Mouse (Mus musculus) kidney, adult 11 months (tissue): ENCODE measurements around the gene Aldh5a1.
"Not testable (repeated sequence)": the region's sequence is repeated elsewhere in the genome, so short reads cannot be mapped to it uniquely, and the experiment has no call there.

Source experiments
- DNase-seq: peaks from one replicate; pipeline ENCODE4 v3.0.0; 2022

Gene Aldh5a1

DNA sequence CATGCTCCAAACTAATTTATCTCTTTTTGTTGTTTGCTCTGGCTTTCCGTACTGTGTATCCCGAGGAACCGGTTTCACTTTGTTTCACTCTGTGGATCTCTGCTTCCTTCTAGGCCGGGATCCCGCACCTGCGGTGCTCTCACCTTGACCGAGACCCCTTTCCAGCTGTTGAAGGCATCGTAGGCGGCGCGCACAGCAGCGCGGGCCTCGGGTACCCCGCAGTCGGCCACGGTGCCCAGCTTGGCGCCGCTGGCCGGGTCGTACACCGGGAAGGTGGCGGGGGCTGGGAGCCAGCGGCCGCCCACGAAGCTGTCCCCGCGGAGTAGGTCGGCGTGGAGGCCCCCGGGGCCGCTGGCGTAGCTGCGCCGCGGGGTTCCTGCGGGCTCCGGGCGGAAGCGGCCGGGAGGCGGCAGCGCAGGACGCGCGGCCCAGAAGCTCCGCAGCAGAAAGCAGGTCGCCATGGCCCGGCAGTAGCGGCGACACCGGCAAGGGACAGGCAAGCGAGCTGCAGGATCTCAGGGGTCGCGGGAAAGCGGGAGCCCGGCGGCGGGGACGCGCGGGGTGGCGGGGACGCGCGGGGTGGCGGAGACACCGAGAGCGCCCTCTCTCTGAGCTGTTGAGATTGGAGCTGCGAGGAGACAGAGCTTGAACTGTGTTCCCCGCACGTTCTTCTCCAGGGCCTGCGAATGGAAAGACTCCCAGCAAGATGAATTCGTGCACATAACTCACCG is at the start of gene Aldh5a1:
Gene Aldh5a1 (minus strand): TSS at position 554 of the 731 bp plus-strand sequence.
- DNase-seq: peak; percentile 63

DNA sequence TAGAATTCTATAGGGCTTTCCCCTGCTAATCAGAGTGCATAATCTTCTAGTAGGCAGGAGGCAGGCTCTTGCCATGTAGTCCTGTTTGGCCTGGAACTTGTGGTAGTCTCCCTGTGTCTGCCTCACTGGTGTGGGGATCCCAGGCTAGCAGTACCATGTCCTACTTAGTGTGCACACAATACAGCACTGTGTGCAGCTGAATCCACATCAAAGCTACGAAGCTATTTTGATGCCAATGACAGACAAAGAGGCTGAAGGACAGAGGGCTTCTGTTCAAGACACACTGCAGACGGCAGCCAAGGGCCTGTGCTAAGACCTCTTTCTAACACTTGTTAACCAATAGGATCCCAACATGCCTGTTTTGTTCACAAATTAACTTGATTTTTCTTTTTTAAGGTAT is 48.0 kb upstream of the Aldh5a1 start:
- DNase-seq: no peak

DNA sequence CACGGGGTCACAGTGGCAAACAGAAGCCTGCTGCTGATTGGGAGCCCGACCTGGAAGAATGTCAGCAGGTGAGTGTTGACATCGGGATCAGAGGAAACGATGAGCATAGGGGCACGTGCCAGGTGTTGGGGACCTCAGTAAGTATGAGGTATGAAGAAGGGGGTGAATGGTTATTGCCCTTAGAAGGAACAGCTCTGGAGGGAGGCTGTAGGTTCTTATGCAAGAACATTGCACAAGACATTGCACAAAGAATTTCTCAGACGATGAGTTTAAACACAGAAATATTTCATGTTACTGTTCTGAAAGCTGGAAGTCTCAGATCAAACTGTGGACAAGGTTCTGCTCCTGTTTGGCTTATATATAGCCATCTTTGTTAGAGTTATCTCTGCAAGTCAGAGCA is 43.6 kb upstream of the Aldh5a1 start:
- DNase-seq: no peak

DNA sequence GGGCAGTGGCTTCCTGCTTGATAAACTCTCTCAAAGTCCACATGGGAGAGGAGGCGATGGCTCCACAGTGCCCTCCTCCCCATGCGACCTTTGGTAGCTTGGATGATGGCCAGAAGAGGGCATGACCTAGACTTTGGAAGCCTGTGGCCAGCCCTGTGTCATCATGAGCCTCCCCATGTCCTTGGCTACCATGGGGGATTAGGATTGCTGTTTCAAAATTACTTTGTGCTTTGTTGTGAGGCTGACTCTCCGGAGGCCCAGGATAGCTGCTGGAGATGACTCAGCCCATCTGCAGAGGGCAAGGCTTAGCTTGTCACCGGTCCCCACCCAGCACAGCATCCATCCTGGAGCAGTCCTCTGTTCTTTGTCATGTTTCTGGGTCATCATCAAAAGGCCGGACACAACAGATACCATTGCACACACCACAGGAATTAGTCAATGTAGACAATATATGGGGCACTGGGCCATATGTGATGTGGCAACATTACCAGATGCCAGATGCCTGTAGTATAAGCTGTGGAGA is 40.4 kb upstream of the Aldh5a1 start:
- peak; percentile 86 for DNase-seq

DNA sequence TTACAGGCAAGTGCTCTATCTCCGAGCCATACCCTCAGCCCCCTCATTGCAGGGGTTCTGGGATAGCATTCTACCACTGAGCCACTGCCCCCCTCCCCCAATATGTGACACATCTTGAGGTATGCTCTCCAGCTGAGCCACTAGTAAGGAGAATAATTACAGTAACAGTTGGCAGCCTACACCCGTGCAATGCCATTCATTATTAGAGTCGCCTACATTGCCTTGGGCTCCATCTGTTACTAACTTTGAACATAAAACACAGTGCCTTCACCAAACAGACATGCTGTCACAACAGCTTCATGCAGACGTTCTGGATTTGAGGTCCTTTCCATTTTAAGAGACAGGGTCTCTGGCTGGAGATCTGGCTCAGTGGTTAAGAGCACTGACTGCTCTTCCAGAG is 38.9 kb upstream of the Aldh5a1 start:
- no peak for DNase-seq

DNA sequence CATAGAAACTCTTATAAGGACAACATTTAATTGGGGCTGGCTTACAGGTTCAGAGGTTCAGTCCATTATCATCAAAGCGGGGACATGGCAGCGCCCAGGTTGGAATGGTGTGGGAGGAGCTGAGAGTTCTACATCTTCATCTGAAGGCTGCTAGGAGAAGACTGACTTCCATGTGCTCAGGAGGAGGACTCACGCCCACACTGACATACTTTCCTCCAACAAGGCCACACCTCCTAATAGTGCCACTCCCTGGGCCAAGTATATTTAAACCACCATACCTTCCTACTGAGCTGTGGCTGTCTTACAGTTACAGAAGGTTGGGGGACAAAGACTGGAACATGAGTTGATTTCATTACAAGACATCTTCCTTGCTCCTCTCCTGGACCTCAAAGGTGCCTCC is 34.3 kb upstream of the Aldh5a1 start:
- not testable (repeated sequence) for DNase-seq

DNA sequence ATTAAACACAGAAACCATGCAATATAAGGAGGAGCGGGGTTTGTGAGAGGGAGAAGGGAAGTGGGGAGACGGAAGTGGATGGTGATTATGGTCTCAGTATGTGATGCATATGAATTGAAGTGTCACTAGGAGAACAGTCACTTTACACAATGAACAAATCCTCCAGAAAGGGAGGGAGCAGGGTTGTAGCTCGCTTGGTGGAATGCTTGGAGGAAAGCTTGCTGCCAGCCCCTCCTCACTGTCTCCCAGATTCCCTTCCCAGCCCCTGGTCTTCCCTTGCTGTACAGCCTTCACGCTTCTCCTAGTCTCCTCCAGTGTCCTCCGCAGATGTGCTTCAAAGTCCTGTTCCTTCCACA is 28.4 kb upstream of the Aldh5a1 start:
- DNase-seq: no peak

DNA sequence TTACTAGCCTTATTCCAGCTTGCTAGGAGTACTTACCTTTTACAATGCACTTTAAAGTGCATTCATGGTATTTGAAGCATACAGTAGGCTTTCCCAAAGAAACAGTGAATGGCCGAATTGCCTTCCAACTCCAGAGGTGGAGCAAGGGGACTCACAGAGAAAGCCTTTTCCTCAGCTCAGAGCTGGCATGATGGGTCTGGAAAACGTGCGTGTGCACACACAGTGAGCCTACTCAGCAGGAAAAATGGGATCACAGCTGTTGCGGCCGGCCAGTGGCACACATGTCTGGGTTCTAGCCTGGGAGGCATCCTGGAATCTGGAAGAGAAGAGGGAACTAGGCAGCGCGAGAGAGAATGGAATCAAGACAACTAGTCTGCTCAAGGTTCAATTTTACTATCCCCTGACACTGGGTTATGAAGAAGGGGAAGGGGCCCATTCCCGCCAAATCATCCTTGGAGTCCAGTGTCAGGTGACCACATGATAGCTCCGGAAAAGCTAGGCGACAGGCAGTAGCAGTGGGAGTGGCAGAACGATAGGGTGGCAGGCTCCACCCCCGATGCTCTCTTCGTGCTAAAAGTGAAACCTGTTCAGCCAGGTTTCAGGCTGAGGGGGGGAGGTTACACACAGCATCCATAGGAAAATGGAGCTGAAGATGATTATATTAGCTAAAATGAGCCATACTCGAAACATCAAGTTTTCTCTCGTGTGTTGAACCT is 27.8 kb upstream of the Aldh5a1 start:
- DNase-seq: no peak

DNA sequence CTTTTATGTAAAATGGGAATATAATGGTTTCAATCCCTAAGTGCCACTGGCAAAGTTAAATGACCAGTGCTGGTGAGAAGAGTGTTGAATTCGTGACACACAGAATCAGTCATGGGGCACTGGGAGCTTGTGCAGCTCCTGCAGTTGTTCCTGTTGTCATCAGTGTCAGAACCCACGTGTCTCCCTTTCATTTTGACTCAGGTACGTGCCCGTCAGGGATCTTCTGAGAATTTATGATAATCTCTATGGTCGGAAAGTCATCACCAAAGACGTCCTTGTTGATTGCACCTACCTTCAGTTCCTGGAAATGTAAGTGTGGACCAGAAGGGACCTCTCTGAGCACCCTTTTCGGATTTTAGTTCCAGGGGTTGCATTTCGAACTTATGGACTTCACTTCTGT is 24.7 kb upstream of the Aldh5a1 start:
- no peak for DNase-seq

DNA sequence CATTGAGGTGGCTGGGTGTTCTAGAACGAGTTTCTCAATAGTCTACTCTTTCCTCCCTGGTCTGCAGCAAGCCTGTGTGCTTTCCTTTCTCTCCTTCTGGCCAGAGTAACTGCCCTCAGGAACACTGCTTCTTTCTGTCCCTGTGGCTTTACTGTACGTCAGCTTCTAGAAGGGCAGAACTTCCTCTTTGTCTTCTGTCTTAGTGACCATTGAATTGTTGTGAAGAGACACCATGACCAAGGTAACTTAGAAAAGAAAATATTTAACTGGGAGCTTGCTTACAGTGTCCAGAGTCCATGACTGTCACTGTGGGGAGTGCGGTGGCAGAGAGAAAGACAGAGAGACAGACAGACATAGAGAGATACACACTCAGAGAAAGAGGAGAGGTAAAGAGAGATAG is 22.6 kb upstream of the Aldh5a1 start:
- peak; percentile 28 for DNase-seq

DNA sequence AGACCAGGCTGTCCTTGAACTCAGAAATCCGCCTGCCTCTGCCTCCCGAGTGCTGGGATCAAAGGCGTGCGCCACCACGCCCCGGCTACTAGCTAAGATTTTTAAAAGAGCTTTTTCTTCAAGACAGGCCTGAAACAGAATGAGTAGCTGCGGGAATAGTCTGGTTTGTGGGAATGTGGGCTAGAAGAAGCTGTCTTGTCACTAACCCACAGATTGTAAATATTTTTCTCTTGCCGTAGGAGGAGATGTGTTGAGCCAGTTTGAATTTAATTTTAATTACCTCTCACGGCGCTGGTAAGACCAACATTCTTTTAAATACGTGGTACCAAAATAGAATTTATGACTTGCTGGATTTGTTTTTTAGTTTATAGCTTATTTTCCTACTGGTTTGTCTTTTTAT is 21.2 kb upstream of the Aldh5a1 start:
- DNase-seq: no peak

DNA sequence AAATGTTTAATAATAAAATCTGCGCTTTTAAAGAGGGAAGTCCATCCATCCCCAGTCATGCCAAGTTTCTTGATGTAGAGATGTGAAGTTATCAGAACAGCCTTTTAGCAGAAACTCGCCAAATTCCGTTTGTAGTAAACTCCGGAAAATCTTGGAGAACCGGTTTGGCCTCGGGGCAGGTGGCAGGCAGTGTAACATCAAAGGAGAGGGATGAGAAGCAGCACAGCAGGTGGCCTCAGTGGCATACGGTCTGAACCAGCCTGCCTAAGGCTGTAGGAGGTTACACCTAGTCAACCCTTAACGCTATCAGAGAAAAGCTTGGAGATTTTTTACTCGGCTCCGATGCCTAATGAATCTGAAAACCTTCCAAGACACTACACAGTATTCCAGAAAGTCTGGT is 18.0 kb upstream of the Aldh5a1 start:
- no peak for DNase-seq

DNA sequence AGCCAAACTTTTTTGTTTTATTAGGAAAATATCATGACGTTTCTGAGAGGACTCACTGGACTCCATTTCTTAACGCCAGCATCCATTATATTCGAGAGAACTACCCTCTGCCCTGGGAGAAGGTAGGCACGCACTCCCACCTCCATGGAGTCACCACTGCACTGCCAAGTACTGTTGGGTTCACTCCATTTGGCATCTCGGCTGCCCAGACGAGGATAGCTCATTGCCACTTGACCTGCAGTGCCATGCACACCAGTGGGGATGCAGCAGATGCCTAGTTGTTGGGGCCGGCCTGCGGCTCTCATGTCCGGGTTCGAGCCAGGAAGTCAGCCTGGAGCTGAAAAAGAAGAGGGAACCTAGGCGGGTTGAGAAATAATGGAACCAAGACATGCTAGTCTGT is 17.6 kb upstream of the Aldh5a1 start:
- DNase-seq: no peak

DNA sequence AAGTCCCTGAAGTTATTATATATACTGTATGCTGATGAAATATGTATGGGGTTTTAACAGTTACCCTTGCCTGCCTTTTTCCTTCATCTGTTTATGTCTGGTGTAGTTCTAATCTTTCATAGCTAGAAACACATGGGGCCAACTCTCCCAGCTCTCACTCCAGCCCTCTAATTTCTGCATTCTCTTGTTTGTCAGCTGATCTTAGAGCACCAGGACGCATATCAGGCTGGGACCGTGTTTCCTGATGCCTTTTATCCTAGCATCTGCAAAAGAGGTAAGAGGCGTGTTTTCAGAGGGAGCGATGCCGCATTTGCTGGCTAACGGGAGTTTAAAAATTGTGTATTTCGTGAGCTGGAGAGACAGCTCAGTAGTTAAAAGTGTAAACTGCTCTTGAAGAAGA is 15.2 kb upstream of the Aldh5a1 start:
- DNase-seq: no peak

DNA sequence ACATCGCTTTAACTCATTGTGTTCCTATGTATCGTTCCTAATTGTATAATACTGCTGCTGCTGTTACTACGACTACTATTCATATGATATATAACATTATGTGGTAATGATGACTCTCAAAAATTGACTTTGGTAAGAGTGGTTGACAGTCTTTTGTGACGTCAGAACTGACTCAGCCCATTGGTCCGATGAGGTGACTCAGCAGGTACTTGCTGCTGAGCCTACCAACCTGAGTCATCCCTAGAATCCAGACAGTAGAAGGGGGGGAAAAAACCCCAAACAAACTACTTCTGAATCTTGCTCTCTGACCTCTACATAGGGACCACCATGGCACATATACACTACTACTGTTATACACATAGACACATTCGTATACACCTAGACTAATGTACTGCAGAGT is 11.4 kb upstream of the Aldh5a1 start:
- DNase-seq: no peak

DNA sequence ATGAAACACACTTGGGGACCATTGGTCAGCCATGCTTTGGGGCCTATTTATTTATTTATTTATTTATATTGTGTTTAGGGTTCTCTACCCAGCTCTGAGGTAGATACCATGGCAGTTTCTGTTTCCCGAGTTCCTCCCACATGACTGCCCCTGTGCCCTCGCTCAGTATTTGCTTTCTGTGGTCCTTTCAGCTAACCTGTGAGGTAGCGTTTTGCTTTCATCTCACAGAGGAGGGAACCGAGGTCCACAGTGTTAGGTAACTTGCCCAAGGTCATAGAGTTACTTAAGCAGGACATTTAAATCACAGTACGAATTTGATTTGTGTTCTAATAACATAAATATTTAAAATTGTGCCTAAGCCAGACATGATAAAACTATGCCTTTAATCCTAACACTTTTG is 9.7 kb upstream of the Aldh5a1 start:
- DNase-seq: no peak

DNA sequence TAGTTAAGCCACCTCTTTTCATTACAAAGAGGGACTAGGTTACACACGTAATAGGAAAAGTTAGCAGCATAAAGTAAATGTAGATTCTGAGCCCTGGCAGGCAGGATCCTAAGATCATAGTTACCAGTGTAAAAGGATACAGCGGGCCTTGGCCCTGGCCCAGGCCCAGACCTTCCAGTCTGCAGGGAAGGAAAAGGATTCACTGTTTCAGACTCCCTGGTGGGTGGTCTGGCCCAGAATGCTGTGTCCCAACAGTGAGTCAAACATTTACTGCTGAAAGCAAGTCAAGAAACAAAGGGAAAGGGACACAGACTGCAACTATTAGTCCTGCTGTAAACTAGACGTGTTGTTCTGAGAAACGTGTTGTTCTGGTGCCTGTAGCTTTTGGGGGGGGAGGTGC is 8.1 kb upstream of the Aldh5a1 start:
- DNase-seq: no peak

DNA sequence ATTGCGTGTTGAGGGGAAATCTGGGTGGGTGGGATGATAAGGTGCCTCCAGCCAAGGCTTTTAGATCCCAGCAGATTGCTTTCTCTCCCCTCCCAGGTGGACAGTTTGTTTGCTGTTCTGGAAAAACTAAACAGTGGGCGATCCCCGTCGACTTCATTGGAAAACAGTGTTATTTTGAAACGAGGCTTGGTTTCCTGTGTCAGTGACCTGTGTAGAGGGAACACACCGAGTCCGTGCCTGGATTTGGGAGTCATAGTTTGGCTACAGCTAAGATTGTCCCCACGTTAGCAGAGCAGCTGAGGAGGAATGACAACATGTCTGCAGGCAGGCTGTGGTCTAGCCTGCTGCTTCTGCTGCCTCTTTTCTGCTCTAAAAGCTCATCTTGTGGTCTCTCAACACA is 5.8 kb upstream of the Aldh5a1 start:
- DNase-seq: no peak

DNA sequence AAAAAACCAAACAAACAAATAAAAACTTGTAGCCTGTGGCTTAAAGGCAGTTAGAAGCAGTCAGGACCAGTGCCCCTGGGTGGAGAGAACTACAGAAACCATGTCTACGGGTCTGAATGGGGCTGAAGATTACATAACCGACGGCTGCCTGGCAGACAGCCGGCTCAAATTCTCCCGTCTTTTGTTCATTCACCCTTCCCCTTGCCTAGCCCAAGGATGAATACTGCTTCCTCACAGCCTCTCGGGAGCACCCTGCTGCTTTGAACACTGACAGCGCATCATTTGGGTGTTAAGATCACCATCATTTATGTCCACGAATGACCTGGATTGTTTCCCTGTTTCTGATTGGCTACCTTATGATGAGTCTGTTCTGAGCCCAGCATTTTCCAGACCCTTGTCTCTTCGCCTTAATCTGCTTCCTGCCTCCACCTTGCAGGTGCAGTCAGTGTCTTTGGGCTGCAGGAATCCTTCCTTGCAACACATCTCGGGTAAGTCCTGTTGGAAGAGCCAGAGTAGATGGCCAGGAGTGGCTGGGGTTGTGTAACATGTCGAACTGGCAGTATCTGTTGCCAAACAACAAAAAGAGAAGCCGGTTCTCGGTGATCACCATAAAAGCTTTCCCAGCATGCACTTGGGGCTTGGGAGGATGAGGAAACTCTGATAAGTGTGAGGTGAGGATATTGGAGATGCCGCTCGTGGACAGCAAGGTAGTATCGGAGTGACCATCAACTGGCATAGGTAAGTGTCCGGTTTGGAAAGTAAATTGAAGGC is 5.2 kb upstream of the Aldh5a1 start, which contains the start of gene Gpld1:
Gene Gpld1 (plus strand): TSS at position 641 of the 771 bp plus-strand sequence.
- no peak for DNase-seq

DNA sequence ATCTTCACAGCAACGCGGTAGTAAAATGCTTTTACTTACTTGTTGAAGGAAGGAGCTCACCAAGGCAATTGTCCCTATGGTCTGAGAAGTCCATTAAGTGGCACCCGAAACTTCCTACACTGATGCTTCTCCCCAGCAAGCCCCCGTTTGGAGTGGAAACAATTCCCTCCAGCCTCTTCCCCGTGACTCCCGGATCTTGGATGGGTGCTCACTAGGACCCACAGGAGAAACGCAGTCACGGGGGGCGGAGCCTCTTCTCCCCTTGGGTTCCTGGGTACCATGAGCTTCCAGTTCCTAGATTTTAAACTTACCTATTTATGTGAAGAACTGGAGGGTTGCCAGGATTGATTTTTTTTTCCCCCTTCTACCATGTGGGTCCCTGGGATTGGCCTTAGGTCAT is 2.0 kb upstream of the Aldh5a1 start:
- no peak for DNase-seq

DNA sequence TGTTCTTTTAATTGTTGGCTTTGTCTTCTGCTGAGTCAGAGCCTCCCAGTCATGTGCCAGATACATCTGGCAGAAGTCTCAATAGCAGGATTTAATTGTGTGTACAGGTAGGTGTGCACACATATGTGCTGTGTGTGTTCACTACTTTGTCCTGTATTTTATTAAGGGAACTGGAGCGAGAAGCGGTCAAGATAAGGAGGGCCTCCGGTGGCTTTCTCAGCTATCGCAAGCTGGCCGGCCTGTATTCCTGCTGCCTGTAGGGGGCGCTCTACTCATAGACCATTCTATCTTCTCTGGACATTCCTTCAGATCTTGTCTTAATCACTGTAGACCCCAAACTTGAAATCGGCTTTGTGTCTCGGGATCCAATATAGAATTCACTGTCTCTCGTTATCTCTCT is 1.2 kb upstream of the Aldh5a1 start:
- peak; percentile 68 for DNase-seq

DNA sequence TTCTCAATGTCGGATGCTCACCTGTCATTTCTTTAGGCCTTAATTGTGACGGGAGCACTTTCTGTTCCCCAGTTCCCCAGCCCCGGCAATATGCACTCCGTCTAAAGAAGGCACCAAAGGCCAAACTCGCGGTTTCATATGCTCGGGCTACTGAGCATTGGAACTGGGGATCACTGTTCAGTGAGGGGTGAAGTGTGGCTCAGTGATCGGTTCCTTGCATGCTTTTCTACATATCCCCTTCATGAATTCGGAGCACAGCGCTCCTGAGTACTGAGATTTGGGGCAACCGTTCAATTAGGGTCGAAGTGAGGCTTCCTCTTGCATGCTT is 342 bp upstream of the Aldh5a1 start:
- DNase-seq: no peak

DNA sequence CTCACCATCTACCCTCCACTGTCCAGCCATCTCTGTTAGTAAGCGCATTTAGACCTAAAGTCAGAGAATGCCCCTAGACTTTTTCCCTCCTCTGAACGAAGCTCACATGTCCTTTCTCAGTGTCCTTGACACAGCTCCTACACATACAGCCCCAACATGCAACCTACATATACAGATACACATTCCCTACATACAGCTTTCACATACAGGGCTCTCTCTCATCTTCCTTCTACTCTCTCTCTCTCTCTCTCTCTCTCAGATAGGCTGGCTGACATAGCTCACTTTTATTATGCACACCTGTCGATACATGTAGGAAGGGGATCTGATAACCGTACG is 721 bp downstream of the Aldh5a1 start:
- DNase-seq: no peak

DNA sequence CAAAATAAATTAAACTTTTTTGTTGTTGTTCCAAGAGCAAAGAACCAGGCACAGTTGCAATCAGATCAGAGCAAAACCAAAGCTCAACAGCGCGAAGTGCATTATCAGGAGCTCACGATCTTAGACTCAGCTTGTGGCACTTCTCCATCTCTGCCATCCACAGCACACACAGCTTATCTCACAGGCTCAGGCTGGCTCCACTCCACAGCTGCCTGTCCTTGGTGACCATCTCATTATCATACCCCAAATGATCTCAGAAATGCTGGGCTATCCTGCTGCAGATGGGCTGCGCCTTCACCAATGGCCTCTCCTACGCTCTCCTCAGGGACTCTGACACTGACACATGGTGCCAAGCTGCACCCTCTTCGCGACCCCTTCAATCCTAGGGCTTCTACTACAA is 4.3 kb downstream of the Aldh5a1 start:
- DNase-seq: no peak
